8 mouse cellular contexts compared by ENCODE assay signal in genomic region chr8:73353108-73353793, GRCm38 (mm10). TPM values are rescaled to one million over a fixed set of nuclear protein-coding genes. Genes with fewer than 3 reads are reported as not detected.
DNase-seq lines count a peak whose midpoint lies in the region; ATAC-seq and TF ChIP-seq lines count a peak whose summit lies in the region.

Gene Large1, minus strand, starts transcription at chr8:73353540.

- H3K27me3 ChIP-seq in ES-Bruce4 (ENCODE audit: control insufficient read depth, insufficient read depth, low read length, poor library complexity, severe bottlenecking), result no peaks in the 10 kb centered on the region
- H3K27me3 ChIP-seq in forebrain, embryonic 15.5 days, result no peaks in the 10 kb centered on the region
- H3K27me3 ChIP-seq in liver, embryonic 16.5 days (ENCODE audit: control insufficient read depth, insufficient read depth, low read depth, low read length), result peaks cover 29% of the 10 kb centered on the region
- H3K27me3 ChIP-seq in neural tube, embryonic 12.5 days (replicated peaks), result no peaks in the 10 kb centered on the region
- no peaks in the 10 kb centered on the region for H3K27me3 ChIP-seq in stomach, postnatal 0 days (ENCODE audit: control insufficient read depth, insufficient read depth, low read length)

- 0 out of 2 replicates have a peak, but pooled peaks have one; percentile 40 for TF ChIP-seq EP300 in ES-Bruce4 (IDR thresholded peaks at IDR 0.05; ENCODE audit: insufficient read depth, low read depth, low read length)
- TF ChIP-seq EP300 in stomach, postnatal 0 days (optimal IDR thresholded peaks at IDR 0.05), result no peak

- peak within 1 kb of the TSS; percentile 90 for H3K4me3 ChIP-seq in ES-Bruce4 (ENCODE audit: low read depth, low read length)
- H3K4me3 ChIP-seq in forebrain, embryonic 15.5 days, result peak within 1 kb of the TSS; percentile 86
- H3K4me3 ChIP-seq in liver, embryonic 16.5 days (ENCODE audit: low read depth, low read length), result peak within 1 kb of the TSS; percentile 69
- H3K4me3 ChIP-seq in neural tube, embryonic 12.5 days, result peak within 1 kb of the TSS; percentile 93
- H3K4me3 ChIP-seq in stomach, postnatal 0 days (ENCODE audit: low read depth, low read length), result peak within 1 kb of the TSS; percentile 94

- no peaks in the 10 kb centered on the region for H3K4me1 ChIP-seq in ES-Bruce4 (ENCODE audit: control insufficient read depth, insufficient read depth, low read length)
- H3K4me1 ChIP-seq in forebrain, embryonic 15.5 days, result peaks cover 50% of the 10 kb centered on the region
- H3K4me1 ChIP-seq in liver, embryonic 16.5 days (ENCODE audit: control insufficient read depth, low read depth, low read length), result no peaks in the 10 kb centered on the region; the same call in 1 of the 2 replicates
- peaks cover 16% of the 10 kb centered on the region for H3K4me1 ChIP-seq in neural tube, embryonic 12.5 days
- no peaks in the 10 kb centered on the region for H3K4me1 ChIP-seq in stomach, postnatal 0 days (replicated peaks; ENCODE audit: control insufficient read depth, insufficient read depth)

- intact Hi-C loops in heart, postnatal 14 days (cut with DNase I), result loop anchor here (2.0 to 10.0 kb wide), 4 partner anchors 120 to 1582 kb away; no protein-coding TSS in a partner anchor

- TF ChIP-seq CTCF in ES-Bruce4 (IDR thresholded peaks at IDR 0.05; ENCODE audit: low read depth, low read length), result no peak
- TF ChIP-seq CTCF in stomach, postnatal 0 days (IDR thresholded peaks at IDR 0.05; ENCODE audit: low read depth), result peak; percentile 43

- H3K27ac ChIP-seq in ES-Bruce4 (ENCODE audit: insufficient read depth, low read length), result no peak within 1 kb of the TSS
- H3K27ac ChIP-seq in forebrain, embryonic 15.5 days (replicated peaks), result peak within 1 kb of the TSS; percentile 96
- H3K27ac ChIP-seq in liver, embryonic 16.5 days (ENCODE audit: low read length), result peak within 1 kb of the TSS; percentile 44; the same call in 1 of the 2 replicates
- peak within 1 kb of the TSS; percentile 90 for H3K27ac ChIP-seq in neural tube, embryonic 12.5 days
- H3K27ac ChIP-seq in stomach, postnatal 0 days (replicated peaks), result peak within 1 kb of the TSS; percentile 89

- no peaks in the 10 kb centered on the region for H3K36me3 ChIP-seq in ES-Bruce4 (ENCODE audit: control insufficient read depth, insufficient read depth, low read length, poor library complexity, severe bottlenecking)
- H3K36me3 ChIP-seq in forebrain, embryonic 15.5 days, result no peaks in the 10 kb centered on the region
- H3K36me3 ChIP-seq in liver, embryonic 16.5 days (ENCODE audit: control insufficient read depth, insufficient read depth), result no peaks in the 10 kb centered on the region
- no peaks in the 10 kb centered on the region for H3K36me3 ChIP-seq in neural tube, embryonic 12.5 days
- no peaks in the 10 kb centered on the region for H3K36me3 ChIP-seq in stomach, postnatal 0 days (ENCODE audit: control insufficient read depth, insufficient read depth, low read length)

- DNase-seq in cerebellum, adult 18-20 months, result peak; percentile 97 to 99
- peak; percentile 97 to 98 for DNase-seq in heart, postnatal 14 days
- DNase-seq in large intestine, adult 2 months (ENCODE audit: low read depth, low spot score), result peak; percentile 93
- DNase-seq in stomach, postnatal 0 days (ENCODE audit: low spot score), result peak; percentile 97

- TF ChIP-seq POLR2A in ES-Bruce4 (IDR thresholded peaks at IDR 0.05; ENCODE audit: insufficient read depth, low read length), result peak; percentile 51

- peak; percentile 98 for ATAC-seq in forebrain, embryonic 15.5 days (replicated peaks)
- ATAC-seq in liver, embryonic 16.5 days (ENCODE audit: low read depth), result peak; percentile 99
- ATAC-seq in neural tube, embryonic 12.5 days (ENCODE audit: low FRiP score, low read depth), result peak; percentile 98
- peak; percentile 100 for ATAC-seq in stomach, postnatal 0 days (ENCODE audit: low FRiP score, low TSS enrichment)

- peak within 1 kb of the TSS; percentile 74 for H3K4me2 ChIP-seq in forebrain, embryonic 15.5 days (replicated peaks)
- H3K4me2 ChIP-seq in liver, embryonic 16.5 days (ENCODE audit: low read depth, low read length), result peak within 1 kb of the TSS; percentile 72
- H3K4me2 ChIP-seq in neural tube, embryonic 12.5 days (replicated peaks), result peak within 1 kb of the TSS; percentile 82
- H3K4me2 ChIP-seq in stomach, postnatal 0 days (replicated peaks; ENCODE audit: low read depth), result peak within 1 kb of the TSS; percentile 90

- WGBS in forebrain, embryonic 15.5 days, result under 1% methylated on average over 84 of the region's 84 CpGs
- under 1% methylated on average over 84 of the region's 84 CpGs for WGBS in large intestine, adult 2 months
- WGBS in liver, embryonic 16.5 days (ENCODE audit: insufficient replicate concordance), result under 1% methylated on average over 77 of the region's 84 CpGs
- WGBS in neural tube, embryonic 12.5 days, result under 1% methylated on average over 81 of the region's 84 CpGs
- WGBS in stomach, postnatal 0 days, result under 1% methylated on average over 47 of the region's 84 CpGs

- H3K9me3 ChIP-seq in ES-Bruce4 (replicated peaks; ENCODE audit: control insufficient read depth, insufficient read depth, low read length, poor library complexity, severe bottlenecking), result no peaks in the 10 kb centered on the region
- H3K9me3 ChIP-seq in forebrain, embryonic 15.5 days, result no peaks in the 10 kb centered on the region
- H3K9me3 ChIP-seq in liver, embryonic 16.5 days (replicated peaks; ENCODE audit: control insufficient read depth, low read length), result no peaks in the 10 kb centered on the region
- H3K9me3 ChIP-seq in neural tube, embryonic 12.5 days, result no peaks in the 10 kb centered on the region
- no peaks in the 10 kb centered on the region for H3K9me3 ChIP-seq in stomach, postnatal 0 days (ENCODE audit: control insufficient read depth, low read length)

- peak within 1 kb of the TSS; percentile 95 for H3K9ac ChIP-seq in ES-Bruce4 (ENCODE audit: low read depth, poor library complexity, severe bottlenecking)
- peak within 1 kb of the TSS; percentile 89 for H3K9ac ChIP-seq in forebrain, embryonic 15.5 days (replicated peaks)
- peak within 1 kb of the TSS; percentile 61 for H3K9ac ChIP-seq in liver, embryonic 16.5 days (ENCODE audit: low read depth, low read length)
- H3K9ac ChIP-seq in neural tube, embryonic 12.5 days, result peak within 1 kb of the TSS; percentile 93
- peak within 1 kb of the TSS; percentile 85 for H3K9ac ChIP-seq in stomach, postnatal 0 days (ENCODE audit: low read length)

RNA-seq across cellular contexts. Expression of gene Large1, which starts in this region (rescaled TPM):
- polyA plus RNA-seq in ES-Bruce4 (2011; ENCODE audit: insufficient read depth, insufficient read length, low read depth, missing spikeins), result 20.2 and 21.5 TPM in 2 replicates
- 14.1 and 16.8 TPM in 2 replicates for polyA plus RNA-seq in forebrain, embryonic 15.5 days (2015; fragmentation: Nextera tagmentation; extraction: Ambion mirVana)
- 10 to 100 TPM; 28.6 to 28.7 TPM for total RNA-seq in heart, postnatal 14 days (2021)
- 4.5 and 5.1 TPM in 2 replicates for polyA plus RNA-seq in large intestine, adult 2 months (2012; rRNA removed)
- 0.67 and 1.1 TPM in 2 replicates for polyA plus RNA-seq in liver, embryonic 16.5 days (2015; fragmentation: Nextera tagmentation; extraction: Ambion mirVana)
- polyA plus RNA-seq in neural tube, embryonic 12.5 days (2016; fragmentation: Nextera tagmentation; extraction: Ambion mirVana), result 12.3 and 13.5 TPM in 2 replicates
- polyA plus RNA-seq in stomach, postnatal 0 days (2015; fragmentation: Nextera tagmentation; extraction: Ambion mirVana), result 2.9 and 3.1 TPM in 2 replicates
